Mouse (Mus musculus) layer of hippocampus, postnatal 14 days (tissue): ENCODE data around the gene Golgb1. TPM values are rescaled to one million over a fixed set of nuclear protein-coding genes. Genes with fewer than 3 reads are reported as not detected.

Experiments
- DNase-seq, 2 experiments: peaks; one replicate each; pipeline ENCODE4 v3.0.0; 2021 to 2022; ENCODE audit warnings: low spot score in 2 of 2, mixed read lengths in 1 of 2
- total RNA-seq, 2 experiments: library from RNA; stranded (reverse); gene quantifications; 2 replicates each; pipeline ENCODE4 v1.2.3; 2021

The Golgb1 gene
- total RNA-seq, 2 experiments from 2014 or later = 68.8 to 73.3 TPM

GRCm38 (mm10) chr16:36941137-36941727 lies 66.3 kb downstream of the Golgb1 start:
- DNase-seq = no peak

- DNase-seq = no peak
These were observed 67.0 kb downstream of the Golgb1 start for GRCm38 (mm10) chr16:36941895-36942294.

- DNase-seq = no peak
These were observed 68.7 kb downstream of the Golgb1 start for GRCm38 (mm10) chr16:36943591-36943990.

- peak in 1 of 2 experiments; percentile 69 for DNase-seq
These were observed 70.0 kb downstream of the Golgb1 start for GRCm38 (mm10) chr16:36944895-36945424.

GRCm38 (mm10) chr16:36946459-36947159 lies 71.7 kb downstream of the Golgb1 start:
- no peak for DNase-seq

- DNase-seq = no peak
These were observed 72.8 kb downstream of the Golgb1 start for GRCm38 (mm10) chr16:36947646-36948197.

DNA sequence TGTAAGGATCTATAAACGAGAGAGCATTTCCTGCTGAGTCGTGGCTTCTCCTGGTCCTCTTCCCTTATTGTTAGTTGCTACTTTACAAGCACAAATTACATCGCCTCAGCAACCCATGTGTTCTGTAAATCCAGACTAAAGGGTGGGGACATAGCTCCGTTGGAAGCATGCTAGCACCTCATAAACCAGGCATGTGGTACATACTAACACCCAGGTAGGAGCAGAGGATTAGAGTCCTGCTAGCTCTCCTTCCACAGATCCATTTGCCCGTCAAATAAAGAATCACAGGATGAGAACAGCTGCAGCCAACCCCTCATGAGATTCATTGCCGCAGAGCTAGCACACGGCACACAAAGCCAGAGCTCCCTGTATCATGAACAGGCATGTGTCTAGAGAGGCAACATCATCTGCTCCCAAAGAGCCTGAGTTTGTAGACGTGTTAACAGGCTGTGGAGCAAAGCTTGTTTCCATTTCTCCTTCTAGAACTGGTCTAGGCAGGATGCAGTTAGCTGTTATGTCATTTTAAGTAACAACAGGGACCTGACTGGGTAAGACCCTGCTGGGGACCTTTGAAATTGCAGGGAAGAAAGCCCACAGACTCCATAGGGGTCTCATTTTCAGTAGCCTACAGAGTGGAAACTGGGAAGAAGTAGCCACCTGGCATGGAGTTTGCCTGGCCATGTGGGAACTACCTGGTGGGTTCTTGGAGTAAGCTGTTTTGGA lies 74.8 kb downstream of the Golgb1 start:
- DNase-seq = no peak

DNA sequence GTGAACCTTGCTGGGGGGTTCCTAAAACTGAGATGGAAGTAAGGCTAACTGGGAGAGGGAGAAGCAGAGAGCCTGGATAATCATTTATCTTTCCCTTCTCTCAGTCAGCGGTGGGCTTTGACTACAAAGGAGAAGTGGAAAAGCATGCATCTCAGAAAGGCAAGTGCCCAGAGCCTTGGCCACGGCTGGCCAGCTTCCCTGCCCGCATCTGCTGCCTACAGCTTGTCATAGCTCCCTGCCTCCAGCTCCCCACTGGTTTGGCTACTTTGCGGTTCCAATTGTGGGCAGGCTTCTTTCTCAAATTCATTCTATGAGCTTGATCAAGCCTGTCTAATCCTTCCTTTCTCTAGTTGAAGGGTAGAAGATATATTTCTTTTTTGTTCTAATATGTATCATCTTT lies 76.1 kb downstream of the Golgb1 start:
- no peak for DNase-seq

- no peak for DNase-seq
These were observed 80.2 kb downstream of the Golgb1 start for GRCm38 (mm10) chr16:36955106-36955505.

DNA sequence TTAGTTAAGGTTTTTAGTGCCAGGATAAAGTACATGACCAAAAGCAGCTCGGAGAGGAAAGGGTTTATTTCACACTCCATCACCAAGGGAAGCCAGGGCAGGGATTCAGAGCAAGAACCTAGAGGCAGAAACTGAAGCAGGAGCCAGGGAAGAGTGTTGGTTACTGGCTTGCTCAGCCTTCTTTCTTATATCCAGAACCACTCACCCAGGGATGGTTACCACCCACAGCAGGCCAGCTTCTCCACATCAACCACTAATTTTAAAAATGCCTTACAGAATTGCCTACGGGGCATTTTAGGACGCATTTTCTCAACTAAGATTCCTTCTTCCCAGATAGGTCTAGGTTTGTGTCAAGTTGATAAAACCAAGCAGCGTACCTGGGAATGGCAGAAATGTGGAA lies 88.5 kb downstream of the Golgb1 start:
- DNase-seq = no peak

DNA sequence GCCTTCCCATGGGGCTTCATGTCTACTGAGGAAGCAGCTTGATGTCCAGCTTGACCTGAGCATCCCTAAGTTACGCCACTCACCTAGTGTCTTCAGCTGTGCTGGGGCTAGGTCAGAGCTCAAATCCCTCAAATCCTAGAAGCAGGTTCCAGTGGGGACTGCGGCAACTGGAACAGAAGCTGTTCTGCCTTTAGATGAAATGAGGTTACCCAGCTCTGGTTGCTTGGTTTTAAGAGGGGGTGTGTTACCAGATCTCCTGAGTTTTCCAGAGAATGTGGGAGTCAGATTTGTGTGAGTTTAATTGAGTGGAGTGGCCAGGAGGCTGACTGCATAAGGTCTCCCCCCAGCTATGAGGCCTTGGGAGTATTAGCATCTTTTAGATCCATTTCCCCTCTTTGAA lies 104.2 kb downstream of the Golgb1 start:
- DNase-seq = no peak

Other genes with a start within 250 kb of the Golgb1 start
- gene Cd86, start 209.1 kb upstream of the Golgb1 start, total RNA-seq = 1 to 10 TPM; 1.7 to 2.1 TPM
- under 1 TPM; 0.18 to 0.45 TPM for gene Ildr1, start 181.2 kb upstream of the Golgb1 start, total RNA-seq
- gene Slc15a2, start 90.2 kb upstream of the Golgb1 start, total RNA-seq = 10 to 100 TPM; 45.1 to 46.1 TPM
- gene Iqcb1, start 46.8 kb upstream of the Golgb1 start, total RNA-seq = 10 to 100 TPM; 33.1 to 33.4 TPM
- 1 to 10 TPM; 1.5 to 3.0 TPM for gene Eaf2, start 137 bp upstream of the Golgb1 start, total RNA-seq
- gene Hcls1, start 59.8 kb downstream of the Golgb1 start, total RNA-seq = 1 to 10 TPM; 4.5 to 4.8 TPM
- gene Fbxo40, start 115.3 kb downstream of the Golgb1 start, total RNA-seq = under 1 TPM in 1 of 2 experiments, not detected in 1; 0.33 TPM
- gene Polq, start 136.6 kb downstream of the Golgb1 start, total RNA-seq = 1 to 10 TPM; 1.6 to 2.1 TPM